Mouse (Mus musculus): Measurements from ENCODE around the gene Mob3b.
"Not testable (repeated sequence)": the region's sequence is repeated elsewhere in the genome, so short reads cannot be mapped to it uniquely, and the experiment has no call there.

Mob3b gene

DNA sequence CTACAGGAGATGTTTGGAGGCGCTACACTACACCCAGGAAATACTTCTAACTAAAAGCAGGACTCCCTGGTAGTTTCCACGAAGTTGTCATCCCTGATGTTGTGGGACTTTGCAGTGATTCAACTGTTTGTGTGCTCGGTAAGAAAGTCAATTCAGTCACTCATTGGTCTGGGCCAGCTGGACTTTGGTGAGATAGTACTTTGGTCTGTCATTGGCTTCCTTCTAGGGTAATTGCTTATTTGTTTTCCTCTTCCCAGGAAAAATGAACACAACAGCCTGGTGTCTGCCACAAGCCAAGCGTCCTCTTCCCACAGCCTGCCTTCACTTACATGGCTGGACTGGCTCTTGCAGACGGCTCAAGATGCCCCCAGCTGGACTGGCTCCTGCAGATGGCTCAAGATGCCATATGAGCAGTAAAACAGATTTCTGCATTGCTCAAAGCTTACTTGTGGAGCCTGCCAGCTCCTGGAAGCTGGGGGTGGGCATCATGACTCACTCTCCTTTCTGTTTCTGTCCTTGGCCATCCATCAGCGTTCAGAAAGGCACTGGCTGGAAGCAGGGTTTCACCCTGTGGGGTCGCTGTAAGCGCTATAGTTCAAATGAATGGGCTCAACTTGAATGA lies 190.8 kb downstream of the Mob3b start:
- no peak for DNase-seq (ENCODE audit: low spot score)

DNA sequence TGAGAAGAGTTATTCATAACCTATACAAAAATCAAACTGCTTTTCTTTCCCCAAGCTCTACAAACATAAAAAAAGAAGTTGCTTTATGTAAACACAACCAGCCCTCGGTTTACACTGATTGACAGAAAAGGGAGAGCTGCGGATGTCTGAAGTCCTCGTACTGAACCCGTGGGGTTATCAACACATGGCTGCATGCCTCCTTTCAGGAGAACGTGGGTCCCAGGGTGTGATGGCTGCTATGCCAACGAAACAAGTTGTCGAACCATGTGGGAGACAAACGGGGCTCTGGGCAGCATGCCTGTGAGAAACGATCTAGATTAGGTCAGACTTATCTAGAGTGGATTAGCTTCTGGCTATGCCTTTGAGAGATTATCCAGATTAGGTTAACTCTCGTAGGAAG lies 192.4 kb downstream of the Mob3b start:
- DNase-seq (ENCODE audit: low spot score) = no peak

DNA sequence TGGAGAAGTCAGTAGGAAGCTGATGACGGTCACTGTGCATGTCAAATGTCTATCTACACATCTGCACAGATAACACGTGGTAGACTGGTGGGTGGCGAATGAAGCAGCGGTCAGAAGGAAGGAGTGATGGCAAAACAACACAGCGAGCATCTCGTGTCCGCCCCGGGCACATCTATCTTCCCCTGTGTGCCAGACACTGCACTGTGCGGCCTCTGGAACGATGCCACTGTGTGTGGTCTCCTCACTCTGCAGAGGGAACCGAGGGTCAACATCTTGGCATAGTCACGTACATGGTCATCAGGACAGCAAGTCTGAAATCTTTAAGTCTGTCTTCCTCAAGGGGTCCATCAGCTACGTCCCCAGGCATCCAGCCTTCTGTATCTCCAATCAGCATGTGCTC lies 193.3 kb downstream of the Mob3b start:
- DNase-seq (ENCODE audit: low spot score) = no peak

DNA sequence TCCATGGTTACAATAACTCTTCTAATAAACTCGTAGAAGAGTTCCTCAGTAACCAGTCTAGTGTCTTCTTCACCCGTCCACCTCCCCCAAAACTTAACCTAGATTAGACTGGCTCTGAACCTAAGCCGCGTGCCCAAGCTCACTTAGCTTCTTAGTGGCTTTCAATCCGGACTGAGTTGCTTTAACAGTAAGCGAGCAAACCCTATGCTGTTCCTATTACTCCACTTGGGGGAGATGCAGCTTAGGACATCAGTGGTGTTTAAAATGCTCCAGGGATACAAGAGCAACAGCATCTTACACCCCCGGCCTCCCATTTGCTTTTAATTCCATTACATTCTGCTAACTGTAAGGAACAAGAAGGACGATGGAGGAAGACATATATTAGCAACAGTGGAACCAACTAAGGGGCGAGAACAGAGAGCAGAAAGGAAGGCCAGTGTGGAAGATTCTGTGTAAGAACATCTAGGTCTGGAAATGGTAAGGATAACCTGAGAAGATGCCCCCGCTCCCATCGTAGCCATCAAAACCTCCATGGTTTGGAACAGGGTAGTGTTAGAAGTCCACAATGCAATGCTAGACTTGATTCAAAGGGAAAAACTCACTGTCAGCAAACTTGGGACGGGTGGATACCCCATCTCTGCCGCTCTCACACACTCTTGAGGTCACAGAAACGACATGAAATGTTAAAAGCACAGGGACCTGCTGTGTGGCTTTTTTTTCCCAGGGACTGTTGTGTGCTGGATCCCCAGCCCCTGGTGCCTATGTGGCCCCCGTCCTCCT lies 196.3 kb downstream of the Mob3b start:
- no peak for DNase-seq (ENCODE audit: low spot score)

DNA sequence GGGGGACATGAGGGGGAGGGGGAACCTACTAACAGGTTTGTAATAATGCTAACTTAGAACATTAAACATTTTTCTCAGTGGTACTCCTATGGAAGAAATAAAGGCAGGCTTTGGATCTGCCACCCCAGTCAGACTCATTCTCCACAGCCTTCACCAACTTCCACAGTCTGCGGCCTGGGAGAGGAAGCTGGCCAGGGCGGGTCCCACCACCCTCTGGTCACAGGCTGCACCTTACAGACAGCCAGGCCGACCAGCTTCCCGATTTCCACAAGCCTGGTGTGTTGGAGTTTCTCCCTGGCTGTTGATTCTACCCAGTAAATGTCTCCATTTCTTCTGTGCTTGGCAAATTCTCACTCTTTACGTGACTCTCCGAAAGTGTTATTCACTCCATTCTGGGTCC lies 197.8 kb downstream of the Mob3b start:
- no peak for DNase-seq (ENCODE audit: low spot score)

DNA sequence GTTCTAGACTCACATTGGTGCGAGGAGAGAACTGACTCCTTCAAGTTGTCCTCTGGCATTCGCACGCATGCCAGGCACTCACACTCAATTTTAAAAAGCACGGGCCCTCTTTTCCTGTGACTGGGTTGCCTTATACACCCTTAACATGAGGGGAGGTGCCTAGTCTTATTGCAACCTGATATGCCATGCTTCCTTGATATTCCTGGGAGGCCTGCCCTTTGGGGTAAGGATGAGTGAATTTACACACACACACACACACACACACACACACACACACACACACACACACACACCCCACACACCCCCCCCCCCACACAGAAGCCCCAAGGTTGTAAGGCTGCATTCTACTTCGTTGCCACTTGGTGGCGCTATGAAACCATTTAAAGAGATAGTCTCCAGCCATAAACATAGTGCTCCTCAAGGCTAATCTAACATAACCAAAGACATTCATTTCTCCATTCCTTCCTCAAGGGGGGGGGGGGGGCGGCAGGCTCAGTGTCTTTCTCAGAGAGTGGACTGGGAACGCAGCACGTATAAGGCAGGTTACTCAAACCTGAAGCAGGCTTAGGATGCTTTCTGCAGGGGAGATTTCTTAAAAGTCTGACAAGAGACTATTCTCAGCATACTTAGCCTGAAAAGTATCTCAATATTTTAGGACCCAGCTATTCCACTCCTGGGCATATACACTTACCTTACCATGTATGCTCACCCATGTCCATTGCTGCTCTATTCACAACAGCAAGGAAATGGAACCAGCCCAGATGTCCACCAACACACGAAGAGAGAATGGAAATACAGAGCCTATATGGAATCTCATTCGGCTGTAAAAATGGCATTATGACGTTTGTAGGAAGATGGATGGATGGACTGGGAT lies 198.9 kb downstream of the Mob3b start:
- no peak for DNase-seq (ENCODE audit: low spot score)

DNA sequence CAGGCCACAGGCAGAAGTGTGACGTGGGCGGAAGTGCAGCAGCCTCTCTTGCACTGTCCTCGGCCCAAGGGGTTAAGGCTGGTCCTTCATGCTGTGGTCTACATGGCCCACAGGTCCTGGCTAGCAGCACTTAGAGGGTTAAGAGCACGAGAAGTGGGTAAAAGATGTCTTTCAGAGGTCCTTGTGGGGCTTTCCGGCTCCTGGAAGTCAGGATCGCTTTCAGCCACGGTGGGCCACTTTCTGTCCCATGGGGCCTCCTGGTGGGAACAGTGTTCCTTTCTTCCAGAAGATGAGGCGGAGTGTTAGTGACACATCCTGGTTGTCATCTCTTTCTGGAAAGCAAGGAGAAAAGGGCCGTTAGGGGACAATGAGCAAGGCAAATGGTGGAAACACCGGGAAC lies 203.6 kb downstream of the Mob3b start:
- DNase-seq (ENCODE audit: low spot score) = no peak

DNA sequence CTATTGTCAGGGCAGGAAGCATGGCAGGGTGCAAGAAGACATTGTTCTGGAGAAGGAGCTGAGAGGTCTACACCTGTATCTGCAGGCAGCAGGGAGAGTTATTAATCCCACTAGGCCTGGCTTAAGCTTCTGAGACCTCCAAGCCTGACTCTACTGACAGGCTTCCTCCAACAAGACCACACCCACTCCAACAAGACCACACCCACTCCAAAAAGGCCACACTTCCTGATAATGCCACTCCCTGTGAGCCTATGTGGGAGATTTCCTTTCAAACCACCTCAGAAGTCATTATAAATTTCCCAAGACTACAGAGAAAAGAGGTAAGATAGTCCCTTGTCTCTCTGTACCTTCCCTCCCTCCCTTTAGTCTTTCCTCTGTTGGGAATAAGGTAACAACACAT lies 210.1 kb downstream of the Mob3b start:
- no peak for DNase-seq (ENCODE audit: low spot score)

DNA sequence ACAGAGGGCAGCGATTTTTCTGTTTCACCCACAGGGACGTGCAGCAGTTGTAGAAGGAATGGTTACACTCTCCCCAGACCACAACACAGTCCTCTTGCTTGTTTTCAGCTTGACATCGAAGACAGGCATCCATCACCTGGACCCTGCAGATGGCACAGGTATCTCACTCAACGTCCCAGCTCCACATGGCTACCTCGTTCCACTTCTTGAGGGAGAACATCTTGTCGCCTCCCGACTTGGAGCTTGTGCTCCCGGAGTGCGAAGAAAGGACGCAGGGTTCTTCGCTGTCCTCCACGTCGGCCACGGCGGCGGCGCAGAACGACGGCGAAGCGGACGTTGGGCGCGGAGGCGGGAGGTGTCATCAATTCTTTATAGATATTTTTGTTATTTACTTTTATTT lies 216.2 kb downstream of the Mob3b start:
- no peak for DNase-seq (ENCODE audit: low spot score)

DNA sequence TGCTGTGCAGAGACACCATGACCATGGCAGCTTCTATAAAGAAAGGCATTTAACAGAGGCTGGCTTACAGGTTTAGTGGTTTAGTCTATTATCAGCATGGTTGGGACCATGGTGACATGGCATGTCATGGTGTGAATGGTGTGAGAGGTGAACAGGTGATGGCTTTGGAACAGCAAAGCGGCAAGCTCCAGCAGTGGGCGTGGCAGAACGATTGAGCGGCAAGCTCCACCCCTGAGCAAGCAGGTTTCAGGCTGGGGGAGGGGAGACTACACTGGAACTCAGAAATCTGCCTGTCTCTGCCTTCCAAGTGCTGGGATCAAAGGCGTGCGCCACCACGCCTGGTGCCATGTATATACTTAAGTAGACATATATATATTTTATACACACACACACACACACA lies 228.9 kb downstream of the Mob3b start:
- DNase-seq (ENCODE audit: low spot score) = not testable (repeated sequence)

DNA sequence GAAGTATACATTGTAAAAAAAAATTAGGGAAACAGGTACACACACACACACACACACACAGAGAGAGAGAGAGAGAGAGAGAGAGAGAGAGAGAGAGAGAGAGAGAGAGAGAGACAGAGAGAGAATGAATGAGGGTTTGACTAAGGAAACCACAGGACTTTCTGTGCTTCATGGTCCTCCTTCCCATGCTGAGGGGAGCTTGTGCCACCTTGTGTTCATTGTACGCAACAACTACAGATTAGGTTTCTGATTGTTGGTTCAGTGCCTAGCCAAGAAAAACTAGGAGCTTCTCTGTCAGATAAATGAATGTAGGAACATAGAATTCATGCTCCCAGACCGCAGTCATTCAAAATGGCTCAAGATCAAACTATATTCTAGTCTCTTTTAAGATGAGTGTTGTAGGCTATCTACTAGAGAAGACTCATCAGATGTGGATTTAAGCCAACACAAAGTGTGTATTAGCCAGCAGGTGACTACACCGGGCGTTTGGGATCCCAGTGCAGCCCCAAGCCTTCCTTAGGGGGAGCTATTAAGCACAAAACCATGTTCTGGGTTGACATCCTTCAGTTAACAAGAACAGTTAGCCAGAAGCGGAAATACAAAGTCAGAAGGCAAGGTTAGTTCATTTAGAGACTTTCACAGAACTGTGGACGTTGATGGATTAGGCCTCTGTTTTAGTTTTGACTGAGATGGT lies 235.0 kb downstream of the Mob3b start:
- DNase-seq (ENCODE audit: low spot score) = no peak

DNA sequence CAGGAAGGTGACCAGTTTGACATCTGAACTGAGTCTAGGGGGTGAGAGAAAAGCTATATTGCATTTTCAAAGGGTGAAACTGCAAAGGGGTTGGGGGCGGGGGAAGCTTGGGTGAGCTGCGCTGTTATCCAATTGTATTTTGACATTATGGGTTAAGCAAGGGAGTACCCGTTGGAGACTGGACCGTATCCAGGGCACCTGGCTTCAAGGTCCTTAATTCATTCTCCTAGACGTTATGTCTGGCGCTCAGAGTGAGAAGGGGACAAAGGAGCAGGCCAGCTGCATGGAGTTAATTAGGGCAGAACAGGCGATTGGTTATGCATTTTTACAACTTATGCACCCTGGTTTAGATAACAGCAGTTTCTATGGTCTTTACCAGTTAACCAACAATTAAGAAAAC lies 239.9 kb downstream of the Mob3b start:
- no peak for DNase-seq (ENCODE audit: low spot score)

DNA sequence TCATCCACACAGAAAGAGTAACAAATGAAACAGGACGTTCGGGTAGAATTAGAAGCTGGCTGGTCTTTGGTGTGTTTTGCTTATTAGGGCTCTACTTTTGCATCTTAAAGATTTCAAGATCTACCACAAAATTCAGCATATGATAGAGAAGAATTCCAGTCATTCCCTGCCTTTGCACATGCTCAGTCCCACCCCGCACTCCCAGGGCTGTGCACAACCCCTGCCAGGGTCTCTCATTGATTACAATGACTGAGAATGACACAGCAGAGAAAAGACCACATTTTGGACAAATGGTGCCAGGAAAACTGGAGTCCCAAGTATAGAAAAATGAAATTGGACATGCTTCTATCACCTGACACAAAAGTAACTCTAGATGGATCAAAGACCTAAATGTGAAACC lies 245.1 kb downstream of the Mob3b start:
- no peak for DNase-seq (ENCODE audit: low spot score)

DNA sequence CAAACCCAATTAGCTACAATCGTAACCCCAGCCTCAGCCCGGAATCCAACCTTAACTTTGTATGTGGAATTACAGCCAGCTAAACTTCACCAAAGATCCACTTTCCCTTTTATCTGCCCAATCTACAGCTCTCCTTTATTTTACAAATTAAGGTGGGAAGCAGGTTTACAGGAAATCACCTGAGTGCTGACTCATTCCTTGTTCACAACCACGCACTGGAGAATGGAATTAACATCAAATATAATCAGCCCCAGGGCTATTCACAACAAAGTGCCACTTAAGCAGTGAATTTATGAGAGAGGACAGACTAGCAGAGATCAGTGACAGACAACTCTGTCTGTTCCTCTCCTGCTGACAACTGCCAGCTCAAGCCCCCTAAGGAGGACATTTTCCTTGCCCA lies 245.9 kb downstream of the Mob3b start:
- no peak for DNase-seq (ENCODE audit: low spot score)

DNA sequence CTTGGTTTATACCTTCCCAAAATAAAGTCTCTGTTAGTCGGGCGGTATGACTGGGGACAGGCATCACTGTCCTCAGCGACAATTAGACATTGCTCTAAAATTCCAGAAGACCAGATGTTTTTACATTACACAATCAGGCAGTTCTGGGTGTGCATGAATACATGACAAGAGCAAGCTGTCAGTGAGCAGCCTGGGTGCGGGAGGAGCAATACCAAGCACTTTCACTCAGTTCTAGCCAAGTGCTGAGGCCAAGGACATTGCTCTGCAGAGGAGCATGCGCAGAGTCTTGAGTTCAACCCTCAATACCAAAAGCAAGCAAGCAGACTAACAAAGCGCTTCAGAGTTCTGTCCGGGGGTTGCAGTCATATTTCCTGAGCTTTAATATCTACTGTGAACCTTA lies 249.2 kb downstream of the Mob3b start:
- no peak for DNase-seq (ENCODE audit: low spot score)

DNA sequence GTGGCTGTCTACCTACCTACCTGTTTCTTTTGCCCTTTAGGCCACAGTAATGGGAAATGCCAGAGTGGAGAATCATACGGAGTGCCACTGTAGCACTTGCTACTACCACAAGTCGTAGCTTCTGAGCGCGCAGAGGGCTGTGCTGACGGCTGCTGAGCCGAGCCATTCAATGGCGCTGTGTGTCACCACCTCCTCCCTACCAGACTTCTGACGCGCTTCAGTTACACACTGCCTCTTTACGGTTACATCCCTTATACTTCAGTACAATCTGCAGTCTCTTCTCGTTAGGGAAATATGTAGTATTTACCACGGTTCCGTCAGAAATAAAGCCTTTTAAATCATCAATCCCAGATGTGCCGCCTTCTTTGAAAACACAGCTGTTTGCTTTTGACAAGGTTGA lies 250.3 kb downstream of the Mob3b start:
- DNase-seq (ENCODE audit: low spot score) = no peak

DNA sequence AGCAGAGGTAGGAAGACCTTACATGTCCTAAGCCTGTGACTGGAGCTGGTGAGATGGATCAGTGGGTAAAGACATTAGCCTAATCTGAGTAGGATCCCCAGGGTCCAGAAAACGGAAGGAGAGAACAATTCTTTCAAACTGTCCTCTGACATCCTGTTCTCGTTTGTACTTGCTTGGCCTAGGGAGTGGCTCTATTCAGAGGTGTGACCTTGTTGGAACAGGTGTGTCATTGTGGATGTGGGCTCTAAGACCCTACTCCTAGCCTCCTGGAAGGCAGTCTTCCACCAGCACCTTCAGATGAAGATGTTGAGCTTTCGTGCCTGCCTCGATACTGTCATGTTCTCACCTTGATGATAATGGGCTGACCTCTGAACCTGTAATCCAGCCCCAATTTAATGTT lies 251.1 kb downstream of the Mob3b start:
- no peak for DNase-seq (ENCODE audit: low spot score)

DNA sequence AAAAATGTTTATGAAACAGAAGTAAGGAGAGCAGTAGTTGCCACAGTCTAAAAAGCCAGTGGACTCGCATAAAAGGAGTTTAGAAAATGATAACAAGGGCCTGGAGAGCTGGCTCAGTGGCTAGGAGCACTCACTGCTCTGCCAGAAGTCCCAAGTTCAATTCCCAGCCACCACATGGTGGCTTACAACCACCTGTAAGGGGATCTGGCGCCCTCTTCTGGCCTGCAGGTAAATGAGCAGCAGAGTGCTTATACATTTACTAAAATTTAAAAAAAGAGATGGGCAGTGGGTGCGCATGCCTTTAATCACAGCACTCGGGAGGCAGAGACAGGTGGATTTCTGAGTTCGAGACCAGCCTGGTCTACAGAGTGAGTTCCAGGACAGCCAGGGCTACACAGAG lies 251.9 kb downstream of the Mob3b start:
- no peak for DNase-seq (ENCODE audit: low spot score)

DNA sequence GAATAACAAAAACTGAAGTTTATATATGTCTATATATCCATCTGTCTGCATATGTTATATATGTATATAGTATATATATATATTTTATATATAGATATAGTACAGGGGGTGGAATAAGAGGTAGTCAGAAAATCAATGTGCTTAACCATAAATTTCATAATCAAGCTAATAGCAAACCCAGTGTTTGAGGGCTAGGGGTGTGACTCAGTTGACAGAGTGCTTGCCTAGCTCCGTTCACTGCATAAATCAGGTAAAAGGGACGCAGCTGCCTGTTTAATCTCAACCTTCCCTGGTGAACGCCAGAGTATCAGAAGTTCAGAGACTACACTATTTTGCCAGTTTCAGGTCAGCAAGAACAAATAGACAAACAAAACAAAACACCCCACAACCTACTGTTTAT lies 255.7 kb downstream of the Mob3b start:
- not testable (repeated sequence) for DNase-seq (ENCODE audit: low spot score)

DNA sequence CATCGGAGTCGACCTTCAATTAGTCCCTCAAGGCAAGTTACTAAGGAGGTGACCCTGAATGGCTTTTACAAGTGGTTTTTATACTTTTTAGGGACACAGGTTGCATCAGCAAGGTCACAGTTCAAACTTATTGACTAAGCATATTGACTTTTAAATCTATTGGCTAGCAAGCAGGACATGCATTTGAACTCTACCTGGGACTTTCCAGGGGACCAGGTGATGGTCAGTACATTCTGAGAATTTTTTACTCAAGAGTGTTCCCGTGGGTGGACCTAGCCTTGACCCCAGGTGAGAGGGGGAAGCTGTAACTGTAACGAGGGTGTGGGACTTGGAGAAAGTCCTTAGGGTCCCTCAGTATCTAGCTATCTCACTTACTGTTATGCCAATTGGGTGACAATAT lies 256.1 kb downstream of the Mob3b start:
- DNase-seq (ENCODE audit: low spot score) = no peak

DNA sequence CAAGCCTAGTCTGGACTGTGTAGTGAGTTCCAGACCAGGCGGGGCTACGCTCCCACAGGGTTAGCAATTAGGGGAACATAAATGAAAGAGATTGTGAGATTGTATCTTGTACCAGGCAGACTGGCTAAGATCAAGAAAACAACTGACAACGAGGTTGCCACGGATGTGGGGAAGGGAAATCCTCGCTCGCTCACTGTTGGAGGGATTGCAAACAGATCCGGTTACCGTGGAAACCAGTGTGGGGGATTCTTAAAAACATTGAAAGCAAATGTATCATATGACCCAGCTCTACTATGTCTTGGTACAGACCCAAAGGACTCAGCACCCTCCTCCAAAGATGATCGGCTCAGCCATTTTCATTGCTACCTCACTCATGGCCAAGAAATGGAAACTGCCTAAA lies 257.1 kb downstream of the Mob3b start:
- DNase-seq (ENCODE audit: low spot score) = no peak

DNA sequence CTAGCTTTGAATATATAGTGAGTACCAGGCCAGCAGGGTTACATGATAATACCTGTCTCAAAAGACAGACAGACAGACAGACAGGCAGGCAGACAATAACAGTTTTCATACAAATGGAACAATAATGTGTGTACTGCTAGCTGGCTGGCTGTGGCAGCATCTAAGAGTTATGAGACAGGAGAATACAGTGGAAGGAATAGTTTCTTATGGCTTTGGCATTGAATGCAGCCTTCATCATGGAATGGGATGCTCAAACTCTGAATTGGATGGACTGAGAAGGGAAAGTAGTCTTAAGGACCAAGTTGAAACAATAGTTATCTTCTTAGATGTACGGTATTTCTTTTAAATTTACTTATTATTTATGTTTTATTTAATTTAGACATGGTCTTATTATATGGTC lies 258.0 kb downstream of the Mob3b start:
- DNase-seq (ENCODE audit: low spot score) = no peak

All from urinary bladder, postnatal 10 days (tissue).